15 mouse cellular contexts compared by ENCODE assay signal in the genomic region with DNA sequence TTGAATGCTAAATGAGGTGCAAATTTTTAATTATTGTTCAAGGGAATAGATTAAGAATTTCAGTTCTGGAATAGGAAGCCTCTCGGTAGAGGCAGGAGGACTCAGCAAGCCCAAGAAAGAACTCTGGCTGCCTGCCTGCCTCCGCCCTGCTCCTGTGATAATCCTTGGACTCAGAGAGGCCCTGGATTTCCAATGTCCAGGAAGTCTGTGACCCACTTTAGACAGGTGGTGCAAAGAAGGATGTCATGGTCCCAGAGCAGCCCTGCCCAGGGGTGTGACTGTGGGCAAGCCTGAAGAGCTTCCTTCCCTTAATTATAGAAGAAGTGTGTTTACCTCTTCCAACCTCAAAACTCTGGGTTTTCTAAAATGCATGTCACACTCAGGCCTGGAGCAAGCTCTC.
"Had no signal": no experiment of that assay in that cellular context is flagged by ENCODE, and none has a peak within 500 bp of the region (broad histone marks: within the 10 kb centered on the region; RNA-seq: fewer than 3 reads in every experiment).

No protein-coding gene starts in this region.

- H3K4me2 ChIP-seq: limb, embryonic 13.5 days; liver, embryonic 15.5 days; neural tube, embryonic 15.5 days had no signal

- ATAC-seq: lung, postnatal 0 days had no signal

- H3K27me3 ChIP-seq: limb, embryonic 13.5 days; liver, embryonic 15.5 days; neural tube, embryonic 15.5 days had no signal

- H3K27ac ChIP-seq: layer of hippocampus, adult 2 months; limb, embryonic 13.5 days; liver, embryonic 15.5 days; midbrain, embryonic 10.5 days; neural tube, embryonic 15.5 days had no signal

- H3K4me3 ChIP-seq: layer of hippocampus, adult 2 months; limb, embryonic 13.5 days; liver, embryonic 15.5 days; midbrain, embryonic 10.5 days; myocyte; neural tube, embryonic 15.5 days had no signal

- H3K4me1 ChIP-seq: liver, embryonic 15.5 days; midbrain, embryonic 10.5 days; neural tube, embryonic 15.5 days had no signal

- H3K9ac ChIP-seq: limb, embryonic 13.5 days; liver, embryonic 15.5 days; neural tube, embryonic 15.5 days had no signal

- H3K9me3 ChIP-seq: liver, embryonic 15.5 days; neural tube, embryonic 15.5 days had no signal

- H3K36me3 ChIP-seq: limb, embryonic 13.5 days; liver, embryonic 15.5 days; midbrain, embryonic 10.5 days; neural tube, embryonic 15.5 days had no signal

- DNase-seq: kidney, postnatal 10 days; kidney, postnatal 4 days; left cerebral cortex, postnatal 4 days; lung, adult 2 months; lung, postnatal 4 days; midbrain, embryonic 14.5 days; thymus, adult 2 months; thymus, postnatal 36 days had no signal
